Mouse (Mus musculus) layer of hippocampus, postnatal 36 days (tissue): ENCODE data around the gene Gm4201. TPM values are rescaled to one million over a fixed set of nuclear protein-coding genes. Genes with fewer than 3 reads are reported as not detected.
"Not testable (repeated sequence)": the region's sequence is repeated elsewhere in the genome, so short reads cannot be mapped to it uniquely, and the experiment has no call there.

Experiments
- DNase-seq, 2 experiments: peaks; one replicate each; pipeline ENCODE4 v3.0.0; 2022
- total RNA-seq, 2 experiments: library from RNA; stranded (reverse); gene quantifications; 2 replicates each; pipeline ENCODE4 v1.2.3; 2021

The Gm4201 gene
- total RNA-seq, result not detected

- DNase-seq, result not testable (repeated sequence)
These were observed at the start of gene Gm4201 for GRCm38 (mm10) chr7:22565243-22565642. TSS of gene Gm4201 (minus strand) at chr7:22565343.

GRCm38 (mm10) chr7:22588027-22588426 lies 22.9 kb upstream of the Gm4201 start, which contains the start of gene Gm4565:
TSS of gene Gm4565 (minus strand) at chr7:22588127.
- DNase-seq, result not testable (repeated sequence)

DNA sequence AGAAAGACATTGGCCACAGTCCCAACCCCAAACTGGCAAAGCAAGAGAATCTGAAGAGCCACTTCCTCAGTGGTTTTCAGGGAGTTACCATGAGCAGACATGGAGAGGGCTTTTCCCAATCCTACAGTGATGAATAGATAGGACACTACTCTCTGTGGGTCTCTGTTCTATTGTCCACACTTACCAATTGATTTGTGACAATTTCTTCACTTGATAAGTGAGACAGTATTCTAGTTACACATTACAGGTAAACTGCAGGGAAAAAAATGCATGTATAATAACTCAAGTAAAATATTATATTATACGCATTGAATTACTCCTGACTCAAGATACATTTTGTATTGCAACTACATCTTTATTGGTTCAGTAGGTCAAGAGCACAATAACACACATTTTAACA lies 30.4 kb downstream of the Gm4201 start, which contains the start of gene Gm8677:
Gene Gm8677, minus strand, starts transcription at position 101 of the 400 bp plus-strand sequence.
- DNase-seq, result not testable (repeated sequence)

- not testable (repeated sequence) for DNase-seq
These were observed 42.5 kb downstream of the Gm4201 start, which contains the start of gene Vmn1r152 for GRCm38 (mm10) chr7:22522667-22523066. TSS of gene Vmn1r152 (plus strand) at chr7:22522967.

Other genes starting within 250 kb of the Gm4201 start
- gene Gm4187, start 235.6 kb downstream of the Gm4201 start, total RNA-seq, result not detected
- gene Gm8660, start 194.3 kb downstream of the Gm4201 start, total RNA-seq, result not detected
- not detected for gene Vmn1r148, start 151.8 kb downstream of the Gm4201 start, total RNA-seq
- not detected for gene Vmn1r149, start 127.1 kb downstream of the Gm4201 start, total RNA-seq
- gene Gm10665, start 101.3 kb downstream of the Gm4201 start, total RNA-seq, result not detected
- gene Vmn1r151, start 65.7 kb downstream of the Gm4201 start, total RNA-seq, result not detected
- not detected for gene Vmn1r152, start 42.4 kb downstream of the Gm4201 start, total RNA-seq
- not detected for gene Gm8677, start 30.5 kb downstream of the Gm4201 start, total RNA-seq
- gene Gm4565, start 22.8 kb upstream of the Gm4201 start, total RNA-seq, result not detected
- not detected for gene Vmn1r155, start 92.7 kb upstream of the Gm4201 start, total RNA-seq
- not detected for gene Gm8693, start 127.0 kb upstream of the Gm4201 start, total RNA-seq
- not detected for gene Gm4567, start 154.4 kb upstream of the Gm4201 start, total RNA-seq
- not detected for gene Vmn1r157, start 196.4 kb upstream of the Gm4201 start, total RNA-seq
- gene Vmn1r158, start 225.4 kb upstream of the Gm4201 start, total RNA-seq, result not detected